Mouse (Mus musculus) lung, postnatal 25 days (tissue): Measurements from ENCODE around the gene Ar.

ENCODE experiments used
- DNase-seq: peaks from one replicate; pipeline ENCODE4 v3.0.0; 2022; ENCODE audit warnings: low spot score

The Ar gene

GRCm38 (mm10) chrX:98148531-98149342 lies at the start of gene Ar:
Gene Ar (plus strand): TSS chrX:98148769.
- DNase-seq = no peak

- no peak for DNase-seq
Measured at GRCm38 (mm10) chrX:98149724-98150392, 1.3 kb downstream of the Ar start.

- DNase-seq = no peak
Measured at GRCm38 (mm10) chrX:98150393-98151119, 2.0 kb downstream of the Ar start.

GRCm38 (mm10) chrX:98189759-98190158 lies 41.2 kb downstream of the Ar start:
- DNase-seq = no peak

GRCm38 (mm10) chrX:98205766-98206165 lies 57.2 kb downstream of the Ar start:
- DNase-seq = no peak

GRCm38 (mm10) chrX:98207166-98207565 lies 58.6 kb downstream of the Ar start:
- DNase-seq = no peak

GRCm38 (mm10) chrX:98216103-98216502 lies 67.5 kb downstream of the Ar start:
- DNase-seq = no peak

- DNase-seq = no peak
Measured at GRCm38 (mm10) chrX:98239011-98239410, 90.4 kb downstream of the Ar start.

GRCm38 (mm10) chrX:98245108-98245507 lies 96.5 kb downstream of the Ar start:
- DNase-seq = no peak

- DNase-seq = no peak
Measured at GRCm38 (mm10) chrX:98248363-98248762, 99.8 kb downstream of the Ar start.

- no peak for DNase-seq
Measured at GRCm38 (mm10) chrX:98259620-98260019, 111.1 kb downstream of the Ar start.

GRCm38 (mm10) chrX:98265755-98266154 lies 117.2 kb downstream of the Ar start:
- DNase-seq = no peak

GRCm38 (mm10) chrX:98271361-98271760 lies 122.8 kb downstream of the Ar start:
- DNase-seq = no peak

GRCm38 (mm10) chrX:98291763-98292162 lies 143.2 kb downstream of the Ar start:
- no peak for DNase-seq

GRCm38 (mm10) chrX:98300685-98301084 lies 152.1 kb downstream of the Ar start:
- DNase-seq = no peak

GRCm38 (mm10) chrX:98301924-98302323 lies 153.4 kb downstream of the Ar start:
- no peak for DNase-seq

- DNase-seq = no peak
Measured at GRCm38 (mm10) chrX:98315961-98316360, 167.4 kb downstream of the Ar start.

- no peak for DNase-seq
Measured at GRCm38 (mm10) chrX:98317483-98317882, 168.9 kb downstream of the Ar start.

- no peak for DNase-seq
Measured at GRCm38 (mm10) chrX:98323105-98323504, 174.5 kb downstream of the Ar start.

GRCm38 (mm10) chrX:98347481-98347880 lies 198.9 kb downstream of the Ar start:
- DNase-seq = no peak

- peak; percentile 1 for DNase-seq
Measured at GRCm38 (mm10) chrX:98348036-98348435, 199.5 kb downstream of the Ar start.
